Mouse (Mus musculus) activated CD4-positive, CD25-positive, alpha-beta regulatory T cell, adult 4 months (primary cell): ENCODE measurements around the gene Gatad2a. TPM values are rescaled to one million over a fixed set of nuclear protein-coding genes. Genes with fewer than 3 reads are reported as not detected.

Experiments used
- ATAC-seq: one replicate; pipeline ENCODE4 v1.8.0; 2017
- polyA plus RNA-seq, 2 experiments: library from polyadenylated mRNA; unstranded; fragments of 100-300 nt; shearing (Covaris generic); gene quantifications; one replicate each; pipeline ENCODE4 v1.2.1; 2017

Gatad2a gene
- polyA plus RNA-seq, 2 experiments from 2014 or later, result 22.9 to 25.8 TPM

GRCm38 (mm10) chr8:69935431-69935830 lies 60.8 kb downstream of the Gatad2a start:
- no peak for ATAC-seq

GRCm38 (mm10) chr8:69934582-69934981 lies 61.6 kb downstream of the Gatad2a start:
- no peak for ATAC-seq

GRCm38 (mm10) chr8:69933811-69934210 lies 62.4 kb downstream of the Gatad2a start:
- ATAC-seq, result peak; percentile 23

- no peak for ATAC-seq
Measured at GRCm38 (mm10) chr8:69926901-69927300, 69.3 kb downstream of the Gatad2a start.

- ATAC-seq, result no peak
Measured at GRCm38 (mm10) chr8:69923986-69924385, 72.2 kb downstream of the Gatad2a start.

- ATAC-seq, result no peak
Measured at GRCm38 (mm10) chr8:69921141-69921540, 75.0 kb downstream of the Gatad2a start.

- peak; percentile 81 for ATAC-seq
Measured at GRCm38 (mm10) chr8:69919876-69920662, 76.1 kb downstream of the Gatad2a start.

GRCm38 (mm10) chr8:69919010-69919409 lies 77.2 kb downstream of the Gatad2a start:
- ATAC-seq, result peak; percentile 75

GRCm38 (mm10) chr8:69918506-69918905 lies 77.7 kb downstream of the Gatad2a start:
- peak; percentile 21 for ATAC-seq

GRCm38 (mm10) chr8:69915748-69916147 lies 80.4 kb downstream of the Gatad2a start:
- ATAC-seq, result no peak

GRCm38 (mm10) chr8:69914526-69914925 lies 81.7 kb downstream of the Gatad2a start:
- no peak for ATAC-seq

GRCm38 (mm10) chr8:69912478-69913074 lies 83.6 kb downstream of the Gatad2a start:
- no peak for ATAC-seq

GRCm38 (mm10) chr8:69911917-69912316 lies 84.3 kb downstream of the Gatad2a start:
- ATAC-seq, result no peak

- no peak for ATAC-seq
Measured at GRCm38 (mm10) chr8:69907106-69907505, 89.1 kb downstream of the Gatad2a start.

GRCm38 (mm10) chr8:69906260-69906659 lies 89.9 kb downstream of the Gatad2a start:
- no peak for ATAC-seq

GRCm38 (mm10) chr8:69904096-69904495 lies 92.1 kb downstream of the Gatad2a start:
- no peak for ATAC-seq

GRCm38 (mm10) chr8:69903063-69903542 lies 93.1 kb downstream of the Gatad2a start:
- ATAC-seq, result peak; percentile 62

GRCm38 (mm10) chr8:69902163-69903062 lies 93.8 kb downstream of the Gatad2a start, which contains the start of the genes Tssk6, Ndufa13 and Yjefn3:
Gene Tssk6, plus strand, starts transcription at chr8:69902184.
Gene Ndufa13, minus strand, starts transcription at chr8:69902558.
Gene Yjefn3, minus strand, starts transcription at chr8:69902712.
- peak; percentile 45 for ATAC-seq

GRCm38 (mm10) chr8:69901484-69902162 lies 94.6 kb downstream of the Gatad2a start:
- ATAC-seq, result peak; percentile 60

GRCm38 (mm10) chr8:69900895-69901451 lies 95.2 kb downstream of the Gatad2a start:
- peak; percentile 15 for ATAC-seq

GRCm38 (mm10) chr8:69899876-69900275 lies 96.3 kb downstream of the Gatad2a start:
- ATAC-seq, result no peak

- no peak for ATAC-seq
Measured at GRCm38 (mm10) chr8:69897857-69898256, 98.3 kb downstream of the Gatad2a start.
